Mouse (Mus musculus) small intestine, adult 10 weeks (tissue): ENCODE data around the gene Vmn1r236. TPM values are rescaled to one million over a fixed set of nuclear protein-coding genes. Genes with fewer than 3 reads are reported as not detected.

Source experiments
- polyA plus RNA-seq: library from polyadenylated mRNA; stranded (reverse); fragments of 350-450 nt; fragmentation: Illumina TruSeq; extraction: RNeasy Lipid Tissue Mini Kit (QIAGEN cat#74804); gene quantifications from one replicate; pipeline ENCODE4 v1.2.3, GENCODE M21; 2014; ENCODE audit warnings: low replicate concordance

Gene Vmn1r236
- polyA plus RNA-seq: not detected

DNA sequence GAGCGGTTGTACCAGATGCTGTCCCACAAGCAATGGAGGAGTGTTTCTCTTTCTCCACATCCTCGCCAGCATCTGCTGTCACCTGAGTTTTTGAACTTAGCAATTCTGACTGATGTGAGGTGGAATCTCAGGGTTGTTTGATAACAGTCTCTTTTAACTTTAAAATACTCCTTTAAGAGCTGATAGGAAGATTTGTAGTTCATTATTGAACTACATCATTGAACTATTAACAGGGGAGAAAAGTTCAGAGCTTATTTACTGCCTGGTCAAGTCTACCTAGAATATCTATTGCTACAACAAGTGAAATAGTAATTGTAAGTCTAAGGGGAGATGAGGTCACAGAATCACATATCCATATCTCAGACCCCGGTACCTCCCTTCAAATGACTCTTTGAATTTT lies at the start of gene Vmn1r236:
Gene Vmn1r236 (plus strand): TSS at position 301 of the 400 bp plus-strand sequence.

DNA sequence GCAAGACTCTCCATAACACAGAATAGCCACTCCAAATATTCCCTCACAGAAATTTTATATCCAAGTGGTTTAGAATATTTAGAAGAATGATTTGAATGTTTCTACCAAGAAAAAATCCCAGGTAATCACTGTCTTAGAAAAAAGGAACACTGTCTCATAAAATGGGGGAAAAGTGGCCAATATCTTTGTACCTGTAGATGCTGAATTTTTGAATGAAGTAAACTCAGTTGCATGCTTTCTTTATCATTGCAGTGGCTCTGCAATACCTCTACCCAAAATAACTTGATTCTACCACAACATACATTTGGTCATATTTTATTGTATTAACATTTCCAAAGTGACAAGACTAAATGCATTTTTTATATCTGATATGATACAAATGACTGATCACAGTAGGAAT lies 26.6 kb upstream of the Vmn1r236 start, which contains the start of gene Vmn1r235:
Gene Vmn1r235 (plus strand): TSS at position 301 of the 400 bp plus-strand sequence.

DNA sequence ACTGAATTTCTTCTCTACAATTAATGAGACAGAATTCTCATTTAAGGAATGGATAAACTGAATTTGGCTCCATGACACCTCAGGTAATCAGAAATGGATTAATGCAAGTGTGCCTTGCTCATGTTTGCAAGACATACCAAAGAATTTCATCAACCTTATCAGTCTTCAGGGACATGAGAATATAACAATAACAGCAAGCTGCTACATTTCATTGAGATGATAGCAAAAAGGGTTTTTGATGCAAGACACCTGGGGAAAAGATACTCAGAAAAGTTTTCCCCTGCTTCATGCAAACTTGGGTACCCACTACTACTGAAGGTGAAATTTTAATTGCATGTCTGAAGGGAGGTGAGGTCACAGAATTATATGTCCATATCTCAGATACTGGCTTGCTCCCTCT lies 28.8 kb downstream of the Vmn1r236 start, which contains the start of gene Vmn1r237:
Gene Vmn1r237 (plus strand): TSS at position 301 of the 400 bp plus-strand sequence.

Other genes starting within 250 kb of the Vmn1r236 start
- gene Vmn1r234, start 56.9 kb upstream of the Vmn1r236 start, polyA plus RNA-seq: not detected
- not detected for gene Vmn1r235, start 26.5 kb upstream of the Vmn1r236 start, polyA plus RNA-seq
- not detected for gene Vmn1r237, start 28.9 kb downstream of the Vmn1r236 start, polyA plus RNA-seq
- 15.6 TPM for gene Zfp677, start 100.8 kb downstream of the Vmn1r236 start, polyA plus RNA-seq
- gene Zfp54, start 140.3 kb downstream of the Vmn1r236 start, polyA plus RNA-seq: 42.0 TPM
- 60.4 TPM for gene Zfp51, start 167.4 kb downstream of the Vmn1r236 start, polyA plus RNA-seq
- 64.2 TPM for gene Zfp53, start 206.1 kb downstream of the Vmn1r236 start, polyA plus RNA-seq